Mouse (Mus musculus) hindbrain, postnatal 0 days (tissue): Measurements from ENCODE around the gene Ptprh. TPM values are rescaled to one million over a fixed set of nuclear protein-coding genes. Genes with fewer than 3 reads are reported as not detected.
"Not testable (repeated sequence)": the region's sequence is repeated elsewhere in the genome, so short reads cannot be mapped to it uniquely, and the experiment has no call there.

Source experiments
- ATAC-seq: fragments of 200-750 bp; cut with Nextera tagmentation; 2 replicates; pipeline ENCODE4 v1.8.0; 2017; ENCODE audit warnings: mild to moderate bottlenecking, moderate TSS enrichment, moderate library complexity
- DNase-seq: peaks from one replicate; pipeline ENCODE4 v3.0.0-alpha.2; 2015; ENCODE audit warnings: low spot score
- H3K27ac ChIP-seq: fragments of 300-500 bp; sonication (generic); 2 replicates; pipeline ENCODE4 v1.5.1; 2014; ENCODE audit warnings: mild to moderate bottlenecking
- H3K27me3 ChIP-seq: fragments of 300-500 bp; sonication (generic); 2 replicates; pipeline ENCODE4 v1.6.1; 2014; ENCODE audit warnings: low read length, mixed read lengths; ENCODE audit not compliant: insufficient read depth
- H3K36me3 ChIP-seq: fragments of 300-500 bp; sonication (generic); 2 replicates; pipeline ENCODE4 v1.6.1; 2014; ENCODE audit warnings: low read length, mixed read lengths; ENCODE audit not compliant: insufficient read depth
- H3K4me1 ChIP-seq: fragments of 300-500 bp; sonication (generic); 2 replicates; pipeline ENCODE4 v1.6.1; 2014; ENCODE audit warnings: antibody characterized with exemption, low read length, mixed read lengths; ENCODE audit not compliant: insufficient read depth
- H3K4me2 ChIP-seq: fragments of 300-500 bp; sonication (generic); 2 replicates; pipeline ENCODE4 v1.6.1; 2014; ENCODE audit warnings: low read depth, mild to moderate bottlenecking, low read length, moderate library complexity, mixed read lengths
- H3K4me3 ChIP-seq: fragments of 300-500 bp; sonication (generic); 2 replicates; pipeline ENCODE4 v1.5.1; 2014; ENCODE audit warnings: low read length
- H3K9ac ChIP-seq: fragments of 300-500 bp; sonication (generic); replicated peaks from 2 replicates; pipeline ENCODE4 v1.6.1; 2014; ENCODE audit warnings: mild to moderate bottlenecking, low read length, moderate library complexity, mixed read lengths
- H3K9me3 ChIP-seq: fragments of 300-500 bp; sonication (generic); 2 replicates; pipeline ENCODE4 v1.6.1; 2016; ENCODE audit warnings: low read length, mixed read lengths
- CTCF ChIP-seq: IDR thresholded peaks from 2 replicates; pipeline ENCODE4 v1.5.1; 2016; ENCODE audit warnings: antibody characterized with exemption, control low read depth, low read depth
- WGBS: fragments of 180-500 bp; shearing (Covaris S2); extraction: QIAGEN DNeasy Blood & Tissue Kit; methylation state at CpG from one replicate; pipeline ENCODE4 v1.1.7; 2014; 5-methylcytosine and 5-hydroxymethylcytosine counted together
- polyA plus RNA-seq: library from polyadenylated mRNA; unstranded; fragments of >200 nt; fragmentation: Nextera tagmentation; extraction: Ambion mirVana; gene quantifications from 2 replicates; pipeline ENCODE4 v1.2.1, GENCODE M21; 2015
- total RNA-seq: library from RNA; depleted of rRNA; stranded (reverse); fragments of >200 nt; gene quantifications from 2 replicates; pipeline ENCODE4 v1.2.3, GENCODE M21; 2014

Gene Ptprh
- total and polyA plus RNA-seq, 2 experiments from 2014 or later: 0.74 to 0.99 TPM

- Histone ChIP-seq H3K9ac (no peak overlapping the region), H3K27ac (no peak overlapping the region), H3K9me3 (no peaks in the 10 kb centered on the region), H3K27me3 (no peaks in the 10 kb centered on the region), H3K4me3 (no peak overlapping the region), H3K36me3 (no peaks in the 10 kb centered on the region), H3K4me1 (no peaks in the 10 kb centered on the region), H3K4me2 (no peak overlapping the region)
- ATAC-seq (no peak), DNase-seq (no peak)
- 77% methylated on average over 12 of the region's 12 CpGs for WGBS
- no peak for TF ChIP-seq CTCF
Measured at GRCm38 (mm10) chr7:4611921-4612341, 8.1 kb upstream of the Ptprh start.

GRCm38 (mm10) chr7:4611511-4611910 lies 7.7 kb upstream of the Ptprh start:
- DNase-seq: no peak
- no peak for ATAC-seq
- Histone ChIP-seq H3K9me3 (no peaks in the 10 kb centered on the region), H3K27me3 (no peaks in the 10 kb centered on the region), H3K4me3 (no peak overlapping the region), H3K36me3 (no peaks in the 10 kb centered on the region), H3K4me2 (no peak overlapping the region), H3K9ac (no peak overlapping the region), H3K27ac (no peak overlapping the region), H3K4me1 (no peaks in the 10 kb centered on the region)
- WGBS: 77% methylated on average over 12 of the region's 12 CpGs
- TF ChIP-seq CTCF: no peak

- TF ChIP-seq CTCF: no peak
- no peaks in the 10 kb centered on the region for H3K36me3 ChIP-seq
- no peak overlapping the region for H3K27ac ChIP-seq
- no peaks in the 10 kb centered on the region for H3K4me1 ChIP-seq
- no peaks in the 10 kb centered on the region for H3K9me3 ChIP-seq
- no peak overlapping the region for H3K4me2 ChIP-seq
- H3K4me3 ChIP-seq: no peak overlapping the region
- DNase-seq (no peak), ATAC-seq (no peak)
- no peaks in the 10 kb centered on the region for H3K27me3 ChIP-seq
- H3K9ac ChIP-seq: no peak overlapping the region
- 69% methylated on average over 5 of the region's 5 CpGs for WGBS
Measured at GRCm38 (mm10) chr7:4608002-4608401, 4.2 kb upstream of the Ptprh start.

- no peaks in the 10 kb centered on the region for H3K27me3 ChIP-seq
- H3K9me3 ChIP-seq: no peaks in the 10 kb centered on the region
- TF ChIP-seq CTCF: no peak
- no peak overlapping the region for H3K4me2 ChIP-seq
- no peak overlapping the region for H3K27ac ChIP-seq
- no peak overlapping the region for H3K4me3 ChIP-seq
- ATAC-seq: no peak
- 85% methylated on average over 6 of the region's 6 CpGs for WGBS
- DNase-seq: no peak
- H3K4me1 ChIP-seq: no peaks in the 10 kb centered on the region
- no peaks in the 10 kb centered on the region for H3K36me3 ChIP-seq
- no peak overlapping the region for H3K9ac ChIP-seq
Measured at GRCm38 (mm10) chr7:4602969-4603368, 872 bp downstream of the Ptprh start.

- H3K4me1 ChIP-seq, H3K4me3 ChIP-seq, H3K9me3 ChIP-seq, ATAC-seq, DNase-seq, H3K9ac ChIP-seq, H3K27me3 ChIP-seq, H3K4me2 ChIP-seq, H3K36me3 ChIP-seq, H3K27ac ChIP-seq: not testable (repeated sequence)
- 69% methylated on average over 4 of the region's 4 CpGs for whole genome bisulfite sequencing
Measured at GRCm38 (mm10) chr7:4597046-4597445, 6.8 kb downstream of the Ptprh start.

- H3K4me1 ChIP-seq, H3K4me3 ChIP-seq, ATAC-seq, H3K9me3 ChIP-seq, H3K27ac ChIP-seq, DNase-seq, H3K9ac ChIP-seq, H3K36me3 ChIP-seq, H3K4me2 ChIP-seq, H3K27me3 ChIP-seq: not testable (repeated sequence)
- 89% methylated on average over 2 of the region's 3 CpGs for WGBS
Measured at GRCm38 (mm10) chr7:4581481-4581880, 22.4 kb downstream of the Ptprh start.

GRCm38 (mm10) chr7:4572361-4572760 lies 31.5 kb downstream of the Ptprh start:
- H3K27ac ChIP-seq, H3K9me3 ChIP-seq, ATAC-seq, H3K36me3 ChIP-seq, H3K27me3 ChIP-seq, H3K4me2 ChIP-seq, H3K9ac ChIP-seq, DNase-seq, H3K4me3 ChIP-seq, H3K4me1 ChIP-seq: not testable (repeated sequence)
- WGBS: 60% methylated on average over 2 of the region's 2 CpGs
